Mouse (Mus musculus) intestine, embryonic 14.5 days (tissue): ENCODE measurements around the gene Tmem209. TPM values are rescaled to one million over a fixed set of nuclear protein-coding genes. Genes with fewer than 3 reads are reported as not detected.

Experiments
- ATAC-seq: fragments of 200-750 bp; cut with Nextera tagmentation; replicated peaks from 2 replicates; pipeline ENCODE4 v1.8.0; 2017; ENCODE audit warnings: low read depth, moderate number of reproducible peaks, moderate TSS enrichment, moderate library complexity; ENCODE audit not compliant: low FRiP score, low TSS enrichment
- DNase-seq: peaks from one replicate; pipeline ENCODE4 v3.0.0-alpha.2; 2018; ENCODE audit warnings: low spot score
- H3K27ac ChIP-seq: fragments of 300-500 bp; sonication (generic); 2 replicates; pipeline ENCODE4 v1.5.1; 2014; ENCODE audit warnings: low read depth, mild to moderate bottlenecking, control low read depth
- H3K27me3 ChIP-seq: fragments of 300-500 bp; sonication (generic); replicated peaks from 2 replicates; pipeline ENCODE4 v1.6.1; 2014; ENCODE audit warnings: low read length, control low read depth; ENCODE audit not compliant: control insufficient read depth, insufficient read depth
- H3K36me3 ChIP-seq: fragments of 300-500 bp; sonication (generic); 2 replicates; pipeline ENCODE4 v1.6.1; 2014; ENCODE audit warnings: low read length, control low read depth; ENCODE audit not compliant: control insufficient read depth, insufficient read depth
- H3K4me1 ChIP-seq: fragments of 300-500 bp; sonication (generic); replicated peaks from 2 replicates; pipeline ENCODE4 v1.6.1; 2014; ENCODE audit warnings: low read length, control low read depth, mixed read lengths; ENCODE audit not compliant: control insufficient read depth, insufficient read depth
- H3K4me2 ChIP-seq: fragments of 300-500 bp; sonication (generic); 2 replicates; pipeline ENCODE4 v1.6.1; 2014; ENCODE audit warnings: low read length
- H3K4me3 ChIP-seq: fragments of 300-500 bp; sonication (generic); 2 replicates; pipeline ENCODE4 v1.5.1; 2014; ENCODE audit warnings: low read depth, low read length, control low read depth, mixed read lengths
- H3K9ac ChIP-seq: fragments of 300-500 bp; sonication (generic); 2 replicates; pipeline ENCODE4 v1.6.1; 2014; ENCODE audit warnings: mild to moderate bottlenecking, low read length
- H3K9me3 ChIP-seq: fragments of 300-500 bp; sonication (generic); 2 replicates; pipeline ENCODE4 v1.6.1; 2016; ENCODE audit warnings: low read length, control low read depth; ENCODE audit not compliant: control insufficient read depth
- WGBS: fragments of 180-500 bp; shearing (Covaris S2); extraction: QIAGEN DNeasy Blood & Tissue Kit; methylation state at CpG from one replicate; pipeline ENCODE4 v1.1.7; 2014; 5-methylcytosine and 5-hydroxymethylcytosine counted together
- polyA plus RNA-seq: library from polyadenylated mRNA; unstranded; fragments of >200 nt; fragmentation: Nextera tagmentation; extraction: Ambion mirVana; gene quantifications from 2 replicates; pipeline ENCODE4 v1.2.1, GENCODE M21; 2014

The Tmem209 gene
- polyA plus RNA-seq = 40.9 and 43.6 TPM in 2 replicates

- no peaks in the 10 kb centered on the region for H3K9me3 ChIP-seq
- H3K36me3 ChIP-seq = peaks cover 20% of the 10 kb centered on the region
- H3K9ac ChIP-seq = peak within 1 kb of the TSS; percentile 85
- peak; percentile 98 for DNase-seq
- H3K27me3 ChIP-seq = no peaks in the 10 kb centered on the region
- H3K4me3 ChIP-seq = peak within 1 kb of the TSS; percentile 57
- H3K4me2 ChIP-seq = peak within 1 kb of the TSS; percentile 72
- H3K27ac ChIP-seq = peak within 1 kb of the TSS; percentile 98
- under 1% methylated on average over 37 of the region's 37 CpGs for WGBS
- peak; percentile 96 for ATAC-seq
- H3K4me1 ChIP-seq = peaks cover 14% of the 10 kb centered on the region
Measured at GRCm38 (mm10) chr6:30509265-30510239, at the start of gene Tmem209, which contains the start of gene Ssmem1. Tmem209 (minus strand) TSS chr6:30509783. Ssmem1 (plus strand) TSS chr6:30509849.

- Histone ChIP-seq H3K9ac (no peak overlapping the region), H3K4me2 (no peak overlapping the region), H3K27me3 (no peaks in the 10 kb centered on the region), H3K4me1 (peaks cover 10% of the 10 kb centered on the region; the same call in 1 of the 2 replicates), H3K36me3 (no peaks in the 10 kb centered on the region), H3K9me3 (no peaks in the 10 kb centered on the region), H3K4me3 (no peak overlapping the region), H3K27ac (no peak overlapping the region)
- DNase-seq (no peak), ATAC-seq (no peak)
- 18% methylated on average over 9 of the region's 9 CpGs for WGBS
Measured at GRCm38 (mm10) chr6:30556080-30556479, 46.5 kb upstream of the Tmem209 start.

- Histone ChIP-seq H3K27ac (no peak overlapping the region), H3K27me3 (no peaks in the 10 kb centered on the region)
- DNase-seq = no peak
Measured at GRCm38 (mm10) chr6:30554621-30555170, 45.1 kb upstream of the Tmem209 start.

GRCm38 (mm10) chr6:30554092-30554491 is 44.5 kb upstream of the Tmem209 start:
- no peak overlapping the region for H3K4me3 ChIP-seq
- no peak overlapping the region for H3K9ac ChIP-seq
- peak overlapping the region; percentile 14; the same call in 1 of the 2 replicates for H3K27ac ChIP-seq
- no peaks in the 10 kb centered on the region for H3K36me3 ChIP-seq
- H3K27me3 ChIP-seq = no peaks in the 10 kb centered on the region
- H3K4me1 ChIP-seq = peaks cover 16% of the 10 kb centered on the region
- H3K9me3 ChIP-seq = no peaks in the 10 kb centered on the region
- WGBS = 89% methylated on average over 5 of the region's 5 CpGs
- no peak for DNase-seq
- no peak overlapping the region for H3K4me2 ChIP-seq
- ATAC-seq = no peak

More at GRCm38 (mm10) chr6:30554621-30555170, 45.1 kb upstream of the Tmem209 start:
- ATAC-seq = no peak
- Histone ChIP-seq H3K9me3 (no peaks in the 10 kb centered on the region), H3K9ac (no peak overlapping the region), H3K36me3 (no peaks in the 10 kb centered on the region), H3K4me1 (peaks cover 10% of the 10 kb centered on the region; the same call in 1 of the 2 replicates), H3K4me2 (no peak overlapping the region), H3K4me3 (no peak overlapping the region)
- 93% methylated on average over 5 of the region's 5 CpGs for WGBS

- 61% methylated on average over 7 of the region's 7 CpGs for WGBS
- Histone ChIP-seq H3K27ac (peak overlapping the region; percentile 14; the same call in 1 of the 2 replicates), H3K36me3 (no peaks in the 10 kb centered on the region)
Measured at GRCm38 (mm10) chr6:30553381-30554010, 43.9 kb upstream of the Tmem209 start.

GRCm38 (mm10) chr6:30552628-30553027 is 43.0 kb upstream of the Tmem209 start:
- Histone ChIP-seq H3K9ac (no peak overlapping the region), H3K36me3 (no peaks in the 10 kb centered on the region), H3K4me3 (no peak overlapping the region), H3K9me3 (no peaks in the 10 kb centered on the region), H3K4me2 (no peak overlapping the region), H3K27me3 (no peaks in the 10 kb centered on the region), H3K4me1 (peaks cover 23% of the 10 kb centered on the region), H3K27ac (peak overlapping the region; percentile 0; the same call in 1 of the 2 replicates)
- WGBS = 64% methylated on average over 6 of the region's 6 CpGs
- ATAC-seq = no peak
- DNase-seq = no peak

More at GRCm38 (mm10) chr6:30553381-30554010, 43.9 kb upstream of the Tmem209 start:
- Histone ChIP-seq H3K4me2 (no peak overlapping the region), H3K27me3 (no peaks in the 10 kb centered on the region), H3K4me1 (peaks cover 19% of the 10 kb centered on the region), H3K4me3 (no peak overlapping the region), H3K9me3 (no peaks in the 10 kb centered on the region), H3K9ac (no peak overlapping the region)
- no peak for ATAC-seq
- no peak for DNase-seq

- peaks cover 25% of the 10 kb centered on the region for H3K4me1 ChIP-seq
- no peaks in the 10 kb centered on the region for H3K36me3 ChIP-seq
- WGBS = 31% methylated on average over 23 of the region's 23 CpGs
- H3K4me2 ChIP-seq = peak overlapping the region; percentile 28
- no peaks in the 10 kb centered on the region for H3K9me3 ChIP-seq
- DNase-seq (no peak), ATAC-seq (no peak)
- H3K4me3 ChIP-seq = no peak overlapping the region
- H3K27ac ChIP-seq = no peak overlapping the region; the same call in 1 of the 2 replicates
- H3K27me3 ChIP-seq = no peaks in the 10 kb centered on the region
- no peak overlapping the region for H3K9ac ChIP-seq
Measured at GRCm38 (mm10) chr6:30551644-30552580, 42.3 kb upstream of the Tmem209 start.

- ATAC-seq = no peak
- H3K4me2 ChIP-seq = no peak overlapping the region
- H3K27me3 ChIP-seq = no peaks in the 10 kb centered on the region
- no peaks in the 10 kb centered on the region for H3K9me3 ChIP-seq
- H3K4me1 ChIP-seq = peaks cover 32% of the 10 kb centered on the region
- no peak overlapping the region for H3K4me3 ChIP-seq
- H3K27ac ChIP-seq = no peak overlapping the region
- no peaks in the 10 kb centered on the region for H3K36me3 ChIP-seq
- no peak overlapping the region for H3K9ac ChIP-seq
- no peak for DNase-seq
Measured at GRCm38 (mm10) chr6:30551193-30551515, 41.6 kb upstream of the Tmem209 start.
